Mouse (Mus musculus) intestine, embryonic 16.5 days (tissue): ENCODE measurements around the gene Zfp748. TPM values are rescaled to one million over a fixed set of nuclear protein-coding genes. Genes with fewer than 3 reads are reported as not detected.
A peak's percentile ranks its signal among the peaks of the same experiment; 100 is the strongest.

ENCODE experiments used
- ATAC-seq: fragments of 200-750 bp; cut with Nextera tagmentation; 2 replicates; pipeline ENCODE4 v1.8.0; 2017; ENCODE audit warnings: moderate TSS enrichment, moderate library complexity
- H3K27ac ChIP-seq: fragments of 300-500 bp; sonication (generic); 2 replicates; pipeline ENCODE4 v1.5.1; 2014; ENCODE audit warnings: mild to moderate bottlenecking, low read length
- H3K27me3 ChIP-seq: fragments of 300-500 bp; sonication (generic); replicated peaks from 2 replicates; pipeline ENCODE4 v1.6.1; 2014; ENCODE audit warnings: low read length, control low read depth, mixed read lengths; ENCODE audit not compliant: control insufficient read depth, insufficient read depth
- H3K36me3 ChIP-seq: fragments of 300-500 bp; sonication (generic); 2 replicates; pipeline ENCODE4 v1.6.1; 2014; ENCODE audit warnings: low read length, control low read depth; ENCODE audit not compliant: control insufficient read depth, insufficient read depth
- H3K4me1 ChIP-seq: fragments of 300-500 bp; sonication (generic); 2 replicates; pipeline ENCODE4 v1.6.1; 2014; ENCODE audit warnings: low read length, control low read depth, mixed read lengths; ENCODE audit not compliant: control insufficient read depth, insufficient read depth
- H3K4me2 ChIP-seq: fragments of 300-500 bp; sonication (generic); 2 replicates; pipeline ENCODE4 v1.6.1; 2014; ENCODE audit warnings: low read depth, low read length, control low read depth
- H3K4me3 ChIP-seq: fragments of 300-500 bp; sonication (generic); 2 replicates; pipeline ENCODE4 v1.5.1; 2014; ENCODE audit warnings: mild to moderate bottlenecking, low read length
- H3K9ac ChIP-seq: fragments of 300-500 bp; sonication (generic); 2 replicates; pipeline ENCODE4 v1.6.1; 2014; ENCODE audit warnings: low read depth, low read length
- H3K9me3 ChIP-seq: fragments of 300-500 bp; sonication (generic); 2 replicates; pipeline ENCODE4 v1.6.1; 2016; ENCODE audit warnings: low read length, control low read depth; ENCODE audit not compliant: control insufficient read depth
- WGBS: fragments of 180-500 bp; shearing (Covaris S2); extraction: QIAGEN DNeasy Blood & Tissue Kit; methylation state at CpG from one replicate; pipeline ENCODE4 v1.1.7; 2014; 5-methylcytosine and 5-hydroxymethylcytosine counted together
- polyA plus RNA-seq: library from polyadenylated mRNA; unstranded; fragments of >200 nt; fragmentation: Nextera tagmentation; extraction: Ambion mirVana; gene quantifications from 2 replicates; pipeline ENCODE4 v1.2.1, GENCODE M21; 2015

Gene Zfp748
- polyA plus RNA-seq = 9.2 and 9.7 TPM in 2 replicates

GRCm38 (mm10) chr13:67553730-67554129 lies at the start of gene Zfp748:
Gene Zfp748 (minus strand): TSS chr13:67553830.
- H3K4me2 ChIP-seq = peak within 1 kb of the TSS; percentile 66
- ATAC-seq = no peak
- peak within 1 kb of the TSS; percentile 88 for H3K9ac ChIP-seq
- H3K9me3 ChIP-seq = no peaks in the 10 kb centered on the region
- no peaks in the 10 kb centered on the region for H3K36me3 ChIP-seq
- peak within 1 kb of the TSS; percentile 85 for H3K4me3 ChIP-seq
- no peaks in the 10 kb centered on the region for H3K27me3 ChIP-seq
- H3K4me1 ChIP-seq = peaks cover 16% of the 10 kb centered on the region
- H3K27ac ChIP-seq = peak within 1 kb of the TSS; percentile 91
- 80% methylated on average over 4 of the region's 4 CpGs for WGBS

- Histone ChIP-seq H3K4me1 (no peaks in the 10 kb centered on the region), H3K9me3 (no peaks in the 10 kb centered on the region), H3K36me3 (no peaks in the 10 kb centered on the region), H3K9ac (no peak overlapping the region), H3K27me3 (no peaks in the 10 kb centered on the region), H3K27ac (no peak overlapping the region), H3K4me2 (no peak overlapping the region), H3K4me3 (no peak overlapping the region)
- WGBS = 69% methylated on average over 5 of the region's 5 CpGs
- ATAC-seq = no peak
Observed at GRCm38 (mm10) chr13:67572591-67573189, 19.1 kb upstream of the Zfp748 start.

GRCm38 (mm10) chr13:67552505-67553346 lies 904 bp downstream of the Zfp748 start:
- ATAC-seq = peak; percentile 100
- Histone ChIP-seq H3K27ac (peak overlapping the region; percentile 91), H3K27me3 (no peaks in the 10 kb centered on the region), H3K4me3 (peak overlapping the region; percentile 85), H3K4me2 (peak overlapping the region; percentile 66), H3K9ac (peak overlapping the region; percentile 88), H3K9me3 (no peaks in the 10 kb centered on the region), H3K36me3 (no peaks in the 10 kb centered on the region), H3K4me1 (peaks cover 16% of the 10 kb centered on the region)
- under 1% methylated on average over 44 of the region's 44 CpGs for WGBS

GRCm38 (mm10) chr13:67545941-67546340 lies 7.7 kb downstream of the Zfp748 start:
- Histone ChIP-seq H3K9ac (no peak overlapping the region), H3K4me2 (no peak overlapping the region), H3K27ac (no peak overlapping the region), H3K27me3 (no peaks in the 10 kb centered on the region), H3K36me3 (peaks cover 16% of the 10 kb centered on the region), H3K4me1 (peaks cover 2% of the 10 kb centered on the region), H3K4me3 (no peak overlapping the region), H3K9me3 (0 out of 2 replicates have a peak, but pooled peaks cover 3% of the 10 kb centered on the region)
- no peak for ATAC-seq
- 80% methylated on average over 1 of the region's 1 CpGs for WGBS

GRCm38 (mm10) chr13:67527049-67527730 lies 26.4 kb downstream of the Zfp748 start:
- H3K36me3 ChIP-seq = no peaks in the 10 kb centered on the region
- no peak overlapping the region for H3K9ac ChIP-seq
- no peak overlapping the region for H3K4me2 ChIP-seq
- H3K4me1 ChIP-seq = peaks cover 8% of the 10 kb centered on the region
- ATAC-seq = no peak
- no peaks in the 10 kb centered on the region for H3K27me3 ChIP-seq
- 71% methylated on average over 3 of the region's 3 CpGs for WGBS
- H3K9me3 ChIP-seq = 0 out of 2 replicates have a peak, but pooled peaks cover 3% of the 10 kb centered on the region
- no peak overlapping the region for H3K27ac ChIP-seq
- H3K4me3 ChIP-seq = no peak overlapping the region

GRCm38 (mm10) chr13:67525753-67526410 lies 27.7 kb downstream of the Zfp748 start, which contains the start of the genes Gm26965 and Zfp87:
Gene Gm26965 (minus strand): TSS chr13:67526151.
Gene Zfp87 (minus strand): TSS chr13:67526177.
- Histone ChIP-seq H3K4me1 (peaks cover 8% of the 10 kb centered on the region), H3K27ac (no peak within 1 kb of the TSS), H3K27me3 (no peaks in the 10 kb centered on the region), H3K4me2 (peak within 1 kb of the TSS; percentile 89), H3K4me3 (peak within 1 kb of the TSS; percentile 62), H3K36me3 (no peaks in the 10 kb centered on the region), H3K9me3 (0 out of 2 replicates have a peak, but pooled peaks cover 3% of the 10 kb centered on the region), H3K9ac (peak within 1 kb of the TSS; percentile 83)
- 0% methylated on average over 27 of the region's 27 CpGs for WGBS
- peak; percentile 99 for ATAC-seq

- Histone ChIP-seq H3K4me1 (peaks cover 8% of the 10 kb centered on the region), H3K4me3 (no peak overlapping the region), H3K9ac (no peak overlapping the region)
Observed at GRCm38 (mm10) chr13:67500908-67501307, 52.7 kb downstream of the Zfp748 start.

GRCm38 (mm10) chr13:67500084-67500719 lies 53.4 kb downstream of the Zfp748 start, which contains the start of gene Zfp58:
Gene Zfp58 (minus strand): TSS chr13:67500555.
- Histone ChIP-seq H3K4me1 (peaks cover 8% of the 10 kb centered on the region), H3K9ac (peak within 1 kb of the TSS; percentile 66), H3K4me3 (peak within 1 kb of the TSS; percentile 64), H3K4me2 (peak within 1 kb of the TSS; percentile 72), H3K27me3 (no peaks in the 10 kb centered on the region), H3K36me3 (no peaks in the 10 kb centered on the region), H3K27ac (no peak within 1 kb of the TSS), H3K9me3 (no peaks in the 10 kb centered on the region)
- ATAC-seq = peak; percentile 98
- under 1% methylated on average over 22 of the region's 22 CpGs for WGBS

More at GRCm38 (mm10) chr13:67500908-67501307, 52.7 kb downstream of the Zfp748 start:
- Histone ChIP-seq H3K27me3 (no peaks in the 10 kb centered on the region), H3K4me2 (no peak overlapping the region), H3K27ac (no peak overlapping the region), H3K9me3 (no peaks in the 10 kb centered on the region), H3K36me3 (no peaks in the 10 kb centered on the region)
- 84% methylated on average over 1 of the region's 1 CpGs for WGBS
- ATAC-seq = peak; percentile 14; the same call in 1 of the 2 replicates
